Mouse (Mus musculus): ENCODE results near the gene Ndufaf7.

Ndufaf7 gene

DNA sequence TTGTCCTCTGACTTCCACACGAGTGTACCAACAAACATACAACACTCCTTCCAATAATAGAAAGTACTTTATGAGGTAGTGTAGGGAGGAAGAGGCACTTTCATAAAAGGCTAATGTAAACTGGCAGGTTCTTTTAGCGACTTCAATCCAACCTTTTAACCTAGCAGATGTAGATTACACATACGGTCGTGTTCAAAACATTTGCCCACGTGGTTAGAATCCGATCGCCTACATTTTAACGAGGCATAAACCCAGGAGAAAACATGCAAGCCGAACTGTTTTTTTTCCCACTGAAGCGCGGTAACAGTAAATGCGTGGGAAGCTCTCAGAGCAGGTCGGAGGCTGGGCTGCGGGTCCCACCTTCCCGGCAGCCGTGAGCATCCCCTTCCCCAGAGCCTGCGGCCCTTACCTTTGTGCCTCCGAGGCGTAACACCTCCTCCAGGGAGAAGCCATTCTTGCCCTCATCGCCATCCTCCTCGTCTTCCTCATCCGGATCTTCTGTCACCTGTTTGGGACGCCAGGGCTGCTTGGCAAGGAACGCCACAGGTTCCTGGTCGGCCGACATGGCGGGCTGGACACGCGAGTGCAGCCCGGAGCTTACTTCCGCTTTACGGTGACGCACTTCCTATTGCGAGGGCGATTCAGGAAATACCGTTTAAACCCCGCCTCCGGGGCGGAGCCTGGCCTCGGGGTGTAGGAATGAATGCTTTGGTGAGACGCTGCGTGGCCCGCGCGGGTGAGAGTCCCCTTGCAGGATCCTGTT is at the start of gene Ndufaf7, which contains the start of gene Cebpz:
Ndufaf7 (plus strand) TSS at position 671 of the 763 bp plus-strand sequence.
Cebpz (minus strand) TSS at position 601 of the 763 bp plus-strand sequence.
- in situ Hi-C loops (cut with MseI, MboI) = no loop called here

DNA sequence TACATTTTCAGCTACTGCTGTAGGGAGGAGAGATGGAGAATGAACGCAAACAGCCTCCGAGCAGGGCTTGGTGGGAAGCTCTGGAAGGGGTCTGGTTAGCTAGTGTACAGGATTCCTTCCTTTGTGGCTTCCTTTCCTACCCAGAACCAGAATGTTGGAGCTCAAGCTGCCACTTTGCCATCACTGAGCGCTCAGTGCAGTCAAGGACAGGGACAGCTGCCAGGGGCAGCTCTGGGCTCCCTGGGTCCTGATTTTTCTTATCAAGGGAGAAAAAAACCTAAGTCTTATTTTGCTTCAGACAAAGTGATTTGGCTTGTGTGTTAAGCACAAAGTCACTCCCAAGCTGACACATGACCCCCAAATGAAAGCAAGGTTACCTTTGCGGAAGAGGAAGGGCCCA is 48.4 kb upstream of the Ndufaf7 start:
- in situ Hi-C loops (cut with MseI, MboI) = no loop called here

DNA sequence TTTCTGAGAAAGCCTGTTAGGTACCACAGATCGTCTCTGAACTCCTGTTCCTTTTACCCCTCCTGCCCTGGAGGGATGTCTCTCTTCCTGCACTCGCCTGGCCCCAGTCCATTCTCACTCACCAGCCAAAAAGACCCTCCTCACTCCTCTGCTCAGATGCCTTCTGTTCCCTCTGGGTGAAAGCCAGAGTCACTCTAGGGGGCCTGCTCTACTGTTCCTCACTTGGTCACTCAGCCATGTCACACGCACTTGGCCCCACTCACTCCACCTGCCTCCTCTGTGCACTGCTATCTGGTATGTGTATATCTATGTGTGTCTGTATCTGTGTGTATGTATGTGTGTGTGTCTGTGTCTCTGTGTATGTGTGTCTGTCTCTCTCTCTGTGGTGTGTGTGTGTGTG is 47.8 kb upstream of the Ndufaf7 start:
- in situ Hi-C loops (cut with MseI, MboI) = no loop called here

DNA sequence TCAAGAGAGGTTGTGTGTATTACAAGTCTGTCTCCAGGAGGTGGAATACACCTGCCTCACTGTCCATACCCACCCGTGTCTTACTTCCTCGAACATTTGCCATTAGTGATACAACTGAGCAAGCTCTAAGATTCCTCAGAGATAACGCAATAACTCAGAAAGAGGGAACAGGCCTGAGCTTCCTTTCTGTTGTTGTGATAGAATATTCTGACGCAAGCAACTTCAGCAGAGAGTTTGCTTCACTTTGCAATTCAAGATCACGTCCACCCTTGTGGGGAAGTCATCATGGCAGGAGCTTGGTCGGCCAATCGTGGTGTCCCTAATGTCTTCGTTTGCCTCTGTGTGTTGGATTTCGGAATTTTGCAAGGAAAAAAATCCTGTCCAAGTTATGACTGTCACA is 45.9 kb upstream of the Ndufaf7 start:
- in situ Hi-C loops (cut with MseI, MboI) = no loop called here

DNA sequence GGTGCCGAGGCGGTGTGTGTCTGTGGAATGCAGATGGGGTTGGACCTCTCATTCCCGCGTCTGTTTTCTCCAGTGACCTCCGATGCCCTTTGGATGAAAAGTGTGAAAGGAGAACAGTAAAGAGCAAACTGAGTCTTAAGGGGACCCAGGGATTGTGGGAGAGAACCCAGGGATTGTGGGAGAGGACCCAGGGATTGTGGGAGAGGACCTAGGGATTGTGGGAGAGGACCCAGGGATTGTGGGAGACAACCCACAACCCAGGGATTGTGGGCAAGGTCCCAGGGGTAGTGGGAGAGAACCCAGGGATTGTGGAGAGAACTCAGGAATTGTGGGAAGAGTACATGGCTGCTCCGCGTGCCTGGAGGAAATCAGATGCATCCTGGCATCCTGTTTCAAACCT is 41.9 kb upstream of the Ndufaf7 start:
- in situ Hi-C loops (cut with MseI, MboI) = no loop called here

DNA sequence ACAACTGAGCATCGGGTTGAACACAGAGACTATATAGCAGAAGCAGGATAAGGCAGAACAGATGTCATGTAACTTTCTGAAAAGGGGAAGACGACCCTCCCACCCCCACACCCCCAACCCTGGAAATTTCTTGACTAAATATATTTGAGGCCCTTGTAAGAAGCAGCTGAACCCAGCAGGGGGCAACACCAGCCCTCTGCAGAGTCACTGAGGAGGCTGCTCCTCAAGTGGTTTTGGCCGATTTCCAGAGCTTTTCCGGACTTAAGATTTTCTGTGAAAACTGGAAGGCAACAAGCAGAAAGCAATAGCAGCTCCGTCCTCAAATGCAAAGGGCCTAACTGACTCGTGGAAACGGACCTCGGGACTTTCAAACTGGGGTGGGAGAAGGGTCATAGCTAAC is 41.5 kb upstream of the Ndufaf7 start:
- in situ Hi-C loops (cut with MseI, MboI) = no loop called here

DNA sequence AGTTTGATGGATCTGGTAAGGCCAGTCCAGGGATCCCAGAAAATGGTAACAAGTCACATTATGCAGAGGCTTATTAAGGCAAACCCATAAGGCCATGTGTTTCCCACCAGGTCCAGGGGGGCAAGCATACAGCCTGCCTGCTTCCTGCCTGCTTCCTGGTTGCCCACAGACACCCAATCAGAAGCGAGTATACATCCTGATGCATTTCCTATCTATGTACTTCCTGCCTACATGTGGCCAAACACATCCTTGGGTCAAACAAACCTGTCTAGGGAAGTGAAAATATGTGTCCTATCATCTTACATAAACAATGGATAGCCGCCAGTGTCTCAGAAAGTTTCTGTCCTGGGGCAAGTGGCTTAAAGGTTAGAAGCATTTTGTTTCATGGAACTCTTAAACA is 33.8 kb upstream of the Ndufaf7 start:
- in situ Hi-C loops (cut with MseI, MboI) = no loop called here

DNA sequence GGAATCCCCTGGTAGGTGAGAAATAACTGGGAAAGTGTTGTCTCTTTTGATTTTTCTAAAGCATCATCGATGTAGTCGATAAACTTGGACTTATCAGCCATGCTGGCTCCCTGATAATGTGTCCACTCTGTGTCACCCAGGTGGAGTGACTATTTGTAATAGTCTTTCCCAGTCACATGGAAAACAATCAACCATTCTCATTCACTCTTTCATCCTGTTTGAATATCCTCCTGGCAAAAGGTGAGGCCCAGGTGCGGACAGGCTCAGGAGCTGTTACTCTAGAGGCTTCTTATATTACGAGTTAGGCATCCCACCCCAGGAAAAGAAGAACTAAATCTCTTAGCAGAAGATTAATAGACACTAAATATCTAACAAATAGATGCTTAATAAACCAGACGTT is 30.0 kb upstream of the Ndufaf7 start, which contains the start of gene Sult6b1:
Sult6b1 (minus strand) TSS at position 101 of the 400 bp plus-strand sequence.
- in situ Hi-C loops (cut with MseI, MboI) = no loop called here

DNA sequence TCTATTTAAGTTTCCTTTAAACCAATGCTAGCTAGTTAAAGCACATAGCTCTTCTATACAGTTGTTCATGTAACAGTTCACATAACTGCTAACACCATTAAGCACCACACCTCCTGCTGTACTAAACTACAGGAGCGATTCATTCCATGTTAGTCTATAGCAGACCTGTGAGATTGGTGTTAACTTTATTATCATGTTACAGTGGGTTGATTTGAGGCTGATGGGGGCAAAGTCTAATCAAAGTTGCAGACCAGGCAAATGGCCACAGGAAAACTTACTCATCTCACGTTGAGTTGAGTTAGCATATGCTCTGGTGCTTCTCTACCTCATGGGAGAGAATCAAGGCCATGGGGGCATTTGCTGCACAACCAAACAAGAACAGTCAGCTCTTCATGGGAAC is 27.6 kb upstream of the Ndufaf7 start:
- in situ Hi-C loops (cut with MseI, MboI) = no loop called here

DNA sequence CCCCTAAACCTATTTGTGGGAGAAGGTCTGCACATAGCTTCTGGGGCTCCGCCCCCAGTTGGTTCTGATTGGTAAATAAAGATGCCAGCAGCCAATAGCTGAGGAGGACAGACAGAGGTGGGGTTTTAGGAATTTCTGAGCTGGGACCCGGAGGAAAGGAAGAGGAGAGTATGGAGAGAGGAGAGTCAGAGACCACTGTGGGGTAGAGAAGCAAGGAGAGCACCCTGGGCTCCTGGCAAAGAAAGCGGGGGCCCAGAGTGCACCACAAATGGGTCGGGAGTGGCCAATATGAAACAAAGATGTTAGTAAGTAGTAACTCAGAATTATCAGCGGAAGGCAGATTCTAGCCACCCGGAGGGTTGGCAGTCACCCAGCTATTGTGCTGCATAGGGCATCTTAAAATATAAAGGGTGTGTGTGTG is 24.1 kb upstream of the Ndufaf7 start:
- in situ Hi-C loops (cut with MseI, MboI) = no loop called here

DNA sequence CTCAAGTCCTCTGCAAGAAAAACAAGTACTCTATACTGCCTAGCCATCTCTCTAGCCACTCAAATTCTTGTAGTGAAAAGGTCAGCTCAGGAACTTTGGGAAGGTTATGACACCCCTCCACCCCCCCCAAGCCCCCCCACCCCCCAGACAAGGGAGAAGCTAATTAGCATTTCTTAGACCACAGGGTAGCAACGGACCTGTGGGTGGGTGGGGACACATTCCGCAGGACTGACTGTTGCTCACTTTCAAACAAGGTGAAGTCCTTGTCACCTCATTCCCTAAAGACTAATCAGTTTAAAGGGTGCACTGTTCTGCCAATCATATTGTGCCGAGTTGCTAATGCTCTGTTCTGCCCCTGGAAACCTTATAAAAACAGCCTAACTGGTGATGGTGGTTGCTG is 23.0 kb upstream of the Ndufaf7 start:
- in situ Hi-C loops (cut with MseI, MboI) = no loop called here

DNA sequence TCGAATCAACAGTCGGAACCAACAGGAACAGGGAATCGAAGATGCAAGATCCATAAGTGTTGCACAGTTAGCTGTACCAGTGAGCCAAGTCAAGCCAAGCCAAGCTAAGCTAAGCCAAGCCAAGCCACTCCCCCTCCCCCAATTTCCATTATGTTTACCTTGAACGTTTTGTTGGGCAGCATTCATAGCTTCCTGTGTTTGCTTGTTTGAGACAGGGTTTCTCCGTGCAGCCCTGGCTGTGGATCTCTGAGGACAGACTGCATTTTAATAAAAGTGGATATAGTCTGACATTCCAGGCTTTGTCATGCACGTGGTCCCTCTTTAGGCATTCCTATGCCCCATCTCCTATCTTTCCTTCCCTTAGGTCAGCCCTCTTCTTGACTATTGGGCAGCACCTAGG is 21.2 kb upstream of the Ndufaf7 start:
- in situ Hi-C loops (cut with MseI, MboI) = no loop called here

DNA sequence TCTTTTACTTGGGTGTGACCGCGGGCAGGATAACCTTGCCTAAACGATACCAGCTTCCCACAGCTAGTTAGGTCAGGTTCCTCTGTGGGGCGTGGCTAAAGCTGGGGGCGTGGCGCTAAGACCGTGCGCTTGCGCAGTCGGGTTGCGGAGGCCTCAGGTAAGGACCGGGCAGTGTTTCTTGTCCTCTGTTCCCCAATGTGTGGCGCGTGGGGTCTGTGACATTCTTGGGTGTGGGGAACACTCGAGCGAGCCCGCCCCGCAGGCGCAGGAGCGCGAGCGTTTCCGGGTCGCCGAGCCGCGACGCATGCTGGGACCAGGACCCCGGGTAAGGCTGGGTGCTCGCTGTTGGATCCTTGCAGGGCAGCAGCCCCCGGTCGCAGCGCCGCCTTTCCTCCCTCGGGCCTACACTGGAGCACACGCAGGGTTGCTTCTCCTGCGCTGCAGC is 20.5 kb upstream of the Ndufaf7 start, which contains the start of gene Cebpzos:
Cebpzos (plus strand) TSS at position 132 of the 445 bp plus-strand sequence.
- in situ Hi-C loops (cut with MseI, MboI) = no loop called here

DNA sequence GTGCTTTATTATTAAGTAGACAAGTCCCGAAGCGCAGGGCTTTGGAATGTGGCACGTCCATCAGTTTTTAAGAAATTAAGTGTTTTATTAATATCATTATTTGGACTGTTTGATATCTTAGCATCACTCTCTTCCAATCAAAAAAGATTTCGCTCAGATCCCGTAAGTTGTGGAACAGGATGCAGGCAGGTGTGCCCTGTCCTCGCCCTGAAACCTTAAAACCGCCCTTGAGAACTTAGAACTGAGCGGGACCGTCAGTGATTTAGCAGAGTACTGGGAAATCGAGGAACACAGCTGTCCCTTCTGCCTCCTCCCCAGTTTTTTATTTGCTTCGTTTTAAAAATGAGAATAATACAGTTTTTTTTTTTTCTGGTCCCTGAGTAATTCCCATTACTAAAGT is 20.0 kb upstream of the Ndufaf7 start:
- in situ Hi-C loops (cut with MseI, MboI) = no loop called here

DNA sequence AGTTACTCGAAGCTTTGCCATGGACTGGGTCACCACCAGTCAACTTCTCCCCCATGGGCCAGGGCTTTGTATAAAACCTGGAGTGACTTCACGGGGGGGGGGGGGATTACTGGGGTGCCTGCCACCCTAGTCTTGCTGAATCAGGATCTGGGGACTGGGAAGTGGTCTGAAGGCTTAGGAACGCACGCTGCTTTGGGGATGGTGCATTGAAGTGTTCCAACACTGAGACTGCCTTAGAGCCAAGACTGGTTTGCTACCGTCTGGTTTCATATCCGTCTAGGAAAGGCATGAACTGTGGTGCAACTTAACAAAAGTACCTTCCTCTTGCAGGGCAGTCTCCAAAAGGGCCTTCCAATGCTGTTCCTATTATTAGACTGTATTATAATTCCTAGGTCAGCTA is 19.2 kb upstream of the Ndufaf7 start:
- in situ Hi-C loops (cut with MseI, MboI) = no loop called here

DNA sequence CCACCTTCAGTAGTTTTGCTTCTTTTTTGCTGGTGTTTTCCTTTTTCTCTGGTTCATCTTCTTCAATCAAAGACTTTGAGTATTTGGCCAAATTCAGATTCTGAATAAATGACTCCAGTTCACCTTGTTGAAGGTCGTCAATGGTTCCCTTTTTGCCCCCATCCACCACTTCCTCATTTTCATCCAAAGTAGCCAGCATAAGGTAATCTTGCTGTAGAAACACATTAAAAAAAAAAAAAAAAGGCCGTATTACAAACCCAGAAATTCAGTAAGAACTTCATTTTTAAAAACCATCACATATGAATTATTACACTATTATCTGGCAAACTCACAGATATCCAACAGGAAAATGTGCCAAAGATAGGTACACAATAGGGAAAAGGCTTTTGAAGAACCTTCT is 1.1 kb upstream of the Ndufaf7 start:
- in situ Hi-C loops (cut with MseI, MboI) = no loop called here

DNA sequence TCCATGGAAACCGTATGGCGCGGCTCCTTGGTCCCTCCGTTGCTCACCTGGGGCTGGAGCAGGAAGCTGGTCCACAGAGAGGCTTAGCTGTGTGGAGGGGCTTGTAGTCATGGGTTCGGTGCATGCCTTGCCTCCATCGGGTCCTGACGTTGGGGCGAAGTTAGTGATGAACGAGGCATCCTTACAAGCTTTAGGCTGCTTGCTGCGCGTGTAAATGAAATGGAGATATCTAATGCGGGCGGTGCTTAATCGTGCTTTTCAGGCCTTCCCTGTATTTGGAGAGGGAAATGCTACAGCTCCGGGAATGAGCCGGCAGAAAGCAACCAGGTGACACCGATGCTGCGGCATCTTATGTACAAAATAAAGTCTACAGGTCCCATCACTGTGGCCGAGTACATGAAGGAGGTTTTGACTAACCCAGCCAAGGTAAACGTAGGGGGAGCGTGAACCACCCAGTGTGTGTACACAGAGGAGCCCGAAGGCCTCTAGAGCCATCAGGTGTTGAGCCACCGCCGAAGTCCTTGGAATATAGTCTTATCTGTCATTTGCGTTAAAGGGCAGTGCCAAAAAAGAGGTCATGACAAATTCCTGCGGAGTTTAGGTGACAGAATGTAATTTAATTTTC is 405 bp downstream of the Ndufaf7 start:
- in situ Hi-C loops (cut with MseI, MboI) = no loop called here

DNA sequence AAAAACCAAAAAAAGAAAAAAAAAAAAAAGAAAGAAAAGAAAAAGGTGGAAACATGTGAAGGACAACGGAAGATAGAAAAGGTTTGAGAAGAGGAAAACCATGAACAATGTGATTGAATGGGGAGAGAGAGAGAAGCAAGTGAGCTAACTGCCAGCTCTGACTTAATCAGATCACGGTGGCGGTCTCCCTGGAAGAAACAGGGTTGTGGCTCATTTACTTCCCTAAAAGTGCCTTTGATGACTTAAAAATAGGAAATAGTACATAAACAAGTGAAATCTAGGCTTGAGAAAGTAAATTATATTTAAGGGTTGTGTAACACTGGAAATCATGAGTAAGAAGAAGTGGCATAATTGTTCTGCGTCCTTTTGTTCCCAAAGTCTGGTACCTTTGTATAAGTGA is 2.0 kb downstream of the Ndufaf7 start:
- in situ Hi-C loops (cut with MseI, MboI) = no loop called here

DNA sequence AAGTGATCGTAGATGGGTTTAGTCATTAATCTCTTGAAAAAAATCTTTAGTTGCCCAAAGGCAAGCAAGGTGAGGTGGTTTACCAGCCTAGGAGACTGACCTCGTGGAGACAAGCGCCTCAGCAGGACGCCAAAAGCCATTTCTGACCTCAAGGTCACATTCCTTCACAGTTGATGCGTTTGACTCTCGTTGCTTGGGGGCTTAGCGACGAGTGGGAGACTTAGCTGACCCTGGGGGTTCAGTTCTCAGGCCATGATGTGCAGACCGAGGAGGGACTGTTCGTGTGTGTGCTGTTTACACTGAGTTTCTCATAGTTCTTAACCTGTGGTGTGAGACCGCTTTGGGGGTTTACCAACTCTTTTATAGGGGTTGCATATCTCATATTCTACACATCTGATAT is 5.6 kb downstream of the Ndufaf7 start:
- in situ Hi-C loops (cut with MseI, MboI) = no loop called here

DNA sequence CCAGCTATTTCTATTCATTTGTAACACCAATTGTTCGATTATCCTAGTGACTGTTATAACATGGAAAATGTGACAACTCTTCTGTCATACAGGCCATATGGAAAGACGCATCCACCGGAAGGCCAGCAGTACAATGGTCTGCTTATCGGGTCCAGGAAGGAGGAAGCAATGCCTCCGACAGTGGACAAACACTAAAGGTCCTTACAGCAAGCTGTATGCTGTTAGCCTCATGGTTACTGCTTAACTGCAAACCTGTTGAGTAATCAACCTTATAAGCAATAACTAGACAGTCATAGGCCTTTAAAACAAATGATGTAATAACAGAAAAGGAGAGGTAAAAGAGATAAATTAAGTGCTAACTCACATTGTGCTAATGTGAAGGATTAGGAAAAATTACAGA is 14.3 kb downstream of the Ndufaf7 start:
- in situ Hi-C loops (cut with MseI, MboI) = no loop called here

DNA sequence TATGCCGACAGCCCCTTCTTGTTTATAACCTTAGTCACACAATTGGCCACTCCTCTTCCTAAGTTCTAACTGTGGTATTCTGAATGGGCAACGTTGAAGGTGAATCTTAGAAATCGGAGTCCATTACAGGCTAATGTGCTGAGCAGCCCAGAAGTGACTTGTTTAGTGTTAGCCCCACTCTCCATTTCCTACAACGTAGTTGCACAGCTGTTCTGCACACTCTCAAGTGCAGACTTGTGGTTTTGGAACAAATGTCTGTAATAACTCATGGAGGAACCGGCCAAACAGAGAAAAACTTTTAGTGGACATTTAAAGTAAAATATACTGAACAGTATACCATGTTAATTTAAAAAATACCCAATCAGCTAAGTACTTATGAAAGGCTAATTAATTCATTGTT is 15.1 kb downstream of the Ndufaf7 start:
- in situ Hi-C loops (cut with MseI, MboI) = no loop called here

DNA sequence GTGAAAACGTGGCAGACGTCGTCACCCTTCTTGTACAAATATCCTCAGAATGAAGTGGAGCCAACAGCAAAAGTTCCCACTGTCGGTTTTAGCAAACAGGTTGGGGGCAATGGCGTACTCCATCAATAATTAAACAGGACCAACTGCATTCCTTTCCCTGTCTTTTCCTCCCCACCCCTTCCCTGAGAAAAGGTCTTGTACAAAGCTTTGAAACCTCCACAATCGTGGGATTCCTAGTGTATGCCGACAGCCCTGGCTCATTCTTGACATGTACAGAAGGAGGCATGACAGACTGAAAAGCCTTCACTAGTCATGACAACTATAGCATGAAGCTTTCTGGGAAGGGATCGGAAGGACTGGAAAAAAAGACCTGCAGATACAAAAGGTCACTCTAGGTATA is 16.3 kb downstream of the Ndufaf7 start:
- in situ Hi-C loops (cut with MseI, MboI) = no loop called here

DNA sequence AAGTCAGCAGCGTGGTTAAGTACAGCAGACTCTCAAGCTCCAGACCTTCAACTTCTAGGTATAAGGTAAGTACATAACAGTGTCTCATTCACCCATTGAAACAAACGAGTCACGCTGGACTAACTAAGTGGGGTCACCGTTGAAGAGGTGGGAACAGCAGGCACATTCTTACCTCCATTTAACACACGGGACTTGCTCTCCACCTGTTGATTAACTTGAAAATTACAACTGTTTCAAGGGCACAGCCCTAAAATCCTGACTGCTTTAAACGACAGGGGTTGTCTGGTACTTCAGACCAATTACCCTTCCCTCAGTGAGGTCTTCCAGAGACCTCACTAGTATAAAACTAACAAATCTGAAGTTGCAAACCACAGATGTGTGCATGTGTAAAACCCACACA is 22.5 kb downstream of the Ndufaf7 start:
- in situ Hi-C loops (cut with MseI, MboI) = no loop called here
